Mouse (Mus musculus) CD8-positive naive resting alpha-beta T cell, adult 2 months (primary cell): ENCODE measurements around the gene Cdhr2.

Experiments used
- DNase-seq, 2 experiments: peaks; one replicate each; pipeline ENCODE4 v3.0.0; 2022; ENCODE audit warnings: low read depth in 2 of 2, low spot score in 2 of 2

Gene Cdhr2

GRCm38 (mm10) chr13:54692711-54693557 is 8.3 kb upstream of the Cdhr2 start:
- no peak for DNase-seq

GRCm38 (mm10) chr13:54693558-54694347 is 7.5 kb upstream of the Cdhr2 start, which contains the start of gene Rnf44:
TSS of gene Rnf44 (minus strand) at chr13:54693907.
- DNase-seq: peak; percentile 99

GRCm38 (mm10) chr13:54694348-54695060 is 6.8 kb upstream of the Cdhr2 start:
- DNase-seq: peak; percentile 84 to 86

- no peak for DNase-seq
These were observed 5.6 kb upstream of the Cdhr2 start for GRCm38 (mm10) chr13:54695479-54696230.

- DNase-seq: no peak
These were observed 1.2 kb downstream of the Cdhr2 start for GRCm38 (mm10) chr13:54702507-54702906.

- no peak for DNase-seq
These were observed 3.6 kb downstream of the Cdhr2 start for GRCm38 (mm10) chr13:54704890-54705289.

GRCm38 (mm10) chr13:54710866-54711265 is 9.6 kb downstream of the Cdhr2 start:
- no peak for DNase-seq

GRCm38 (mm10) chr13:54714393-54714792 is 13.1 kb downstream of the Cdhr2 start:
- no peak for DNase-seq

GRCm38 (mm10) chr13:54714996-54715395 is 13.7 kb downstream of the Cdhr2 start:
- DNase-seq: no peak

- DNase-seq: peak; percentile 22 to 40
These were observed 15.7 kb downstream of the Cdhr2 start for GRCm38 (mm10) chr13:54716916-54717315.

GRCm38 (mm10) chr13:54723143-54723542 is 21.9 kb downstream of the Cdhr2 start:
- DNase-seq: no peak

GRCm38 (mm10) chr13:54726131-54726530 is 24.9 kb downstream of the Cdhr2 start:
- DNase-seq: no peak

GRCm38 (mm10) chr13:54736931-54737330 is 35.7 kb downstream of the Cdhr2 start:
- DNase-seq: no peak

- no peak for DNase-seq
These were observed 36.4 kb downstream of the Cdhr2 start for GRCm38 (mm10) chr13:54737488-54738212.

- no peak for DNase-seq
These were observed 36.9 kb downstream of the Cdhr2 start for GRCm38 (mm10) chr13:54738213-54738601.

GRCm38 (mm10) chr13:54746110-54746509 is 44.8 kb downstream of the Cdhr2 start:
- no peak for DNase-seq

- no peak for DNase-seq
These were observed 45.6 kb downstream of the Cdhr2 start for GRCm38 (mm10) chr13:54746896-54747295.

- no peak for DNase-seq
These were observed 46.9 kb downstream of the Cdhr2 start for GRCm38 (mm10) chr13:54748190-54748589.

GRCm38 (mm10) chr13:54748721-54749060 is 47.4 kb downstream of the Cdhr2 start:
- DNase-seq: no peak
